Mouse (Mus musculus): ENCODE data around the gene Runx1. TPM values are rescaled to one million over a fixed set of nuclear protein-coding genes. Genes with fewer than 3 reads are reported as not detected.

Gene Runx1
- polyA plus RNA-seq, 1 experiment: 0.62 TPM

DNA sequence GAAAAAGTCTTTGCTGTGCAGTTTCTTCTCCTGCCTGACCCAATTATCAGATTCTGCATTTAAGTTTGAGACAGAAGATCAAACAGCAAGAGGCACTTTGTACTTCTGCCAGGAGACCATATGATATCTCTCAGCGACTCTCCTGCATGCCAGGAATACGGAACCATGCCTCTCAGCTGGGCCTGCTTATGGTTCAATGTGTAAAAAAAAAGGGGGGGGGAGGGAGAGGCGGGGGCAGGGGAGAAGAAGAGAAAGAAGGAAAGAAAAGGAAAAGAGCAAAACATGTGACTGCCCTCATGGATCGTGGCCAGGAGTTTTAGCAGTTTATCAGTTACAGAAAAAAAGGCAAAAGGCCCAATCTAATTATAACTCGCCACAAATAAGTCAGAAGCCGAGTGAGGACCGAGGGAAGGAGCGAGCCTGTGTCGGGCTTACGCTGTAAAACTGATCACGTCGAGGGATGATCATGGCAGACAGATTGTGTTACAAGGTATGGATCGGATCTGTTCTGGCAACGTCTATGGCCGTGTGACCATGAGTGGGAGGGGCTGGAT lies 63.9 kb downstream of the Runx1 start:
- H3K27me3 ChIP-seq (ENCODE audit: control insufficient read depth, insufficient read depth, low read length): no peaks in the 10 kb centered on the region
- TF ChIP-seq CTCF (IDR thresholded peaks at IDR 0.05; ENCODE audit: control insufficient read depth, insufficient read depth, insufficient replicate concordance, low read depth, low read length) (no peak), POLR2A (IDR thresholded peaks at IDR 0.05; ENCODE audit: control insufficient read depth, low read depth, low read length) (no peak)
- no peak overlapping the region for H3K4me3 ChIP-seq (ENCODE audit: control insufficient read depth, low read depth, low read length)
- no peak overlapping the region for H3K27ac ChIP-seq (ENCODE audit: control insufficient read depth, insufficient read depth, low read depth, low read length)
- H3K4me1 ChIP-seq (ENCODE audit: control insufficient read depth, insufficient read depth, low read length): no peaks in the 10 kb centered on the region
- no peaks in the 10 kb centered on the region for H3K36me3 ChIP-seq (ENCODE audit: control insufficient read depth, insufficient read depth, low read length)

DNA sequence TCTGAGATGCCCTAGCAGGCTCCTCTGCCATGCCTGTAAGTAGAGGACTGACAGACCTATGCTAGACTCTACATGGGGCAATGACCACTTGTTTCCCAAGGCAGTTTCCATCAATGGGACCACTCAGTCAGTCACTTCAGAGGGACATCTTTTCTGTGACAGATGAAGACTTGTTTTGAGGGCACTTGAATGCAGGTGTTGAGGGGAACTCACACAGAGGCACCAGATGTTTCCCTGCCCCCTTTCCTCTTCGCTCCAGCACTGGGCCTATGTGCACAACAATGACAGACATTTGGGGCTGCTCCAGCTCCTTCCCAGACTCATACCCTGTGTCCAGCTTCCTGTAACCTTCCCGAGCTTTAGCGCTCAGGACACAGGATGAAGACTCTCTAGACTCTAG lies 65.9 kb downstream of the Runx1 start:
- Histone ChIP-seq H3K36me3 (ENCODE audit: control insufficient read depth, insufficient read depth, low read length) (no peaks in the 10 kb centered on the region), H3K27ac (ENCODE audit: control insufficient read depth, insufficient read depth, low read depth, low read length) (no peak overlapping the region), H3K4me3 (ENCODE audit: control insufficient read depth, low read depth, low read length) (no peak overlapping the region), H3K4me1 (ENCODE audit: control insufficient read depth, insufficient read depth, low read length) (no peaks in the 10 kb centered on the region), H3K27me3 (ENCODE audit: control insufficient read depth, insufficient read depth, low read length) (no peaks in the 10 kb centered on the region)
- no peak for TF ChIP-seq CTCF (IDR thresholded peaks at IDR 0.05; ENCODE audit: control insufficient read depth, insufficient read depth, insufficient replicate concordance, low read depth, low read length)
- no peak for TF ChIP-seq POLR2A (IDR thresholded peaks at IDR 0.05; ENCODE audit: control insufficient read depth, low read depth, low read length)

- no peak overlapping the region for H3K27ac ChIP-seq (ENCODE audit: control insufficient read depth, insufficient read depth, low read depth, low read length)
- no peak for TF ChIP-seq CTCF (IDR thresholded peaks at IDR 0.05; ENCODE audit: control insufficient read depth, insufficient read depth, insufficient replicate concordance, low read depth, low read length)
- no peak for TF ChIP-seq POLR2A (IDR thresholded peaks at IDR 0.05; ENCODE audit: control insufficient read depth, low read depth, low read length)
Measured at GRCm38 (mm10) chr16:92757564-92757963, 68.4 kb downstream of the Runx1 start.

DNA sequence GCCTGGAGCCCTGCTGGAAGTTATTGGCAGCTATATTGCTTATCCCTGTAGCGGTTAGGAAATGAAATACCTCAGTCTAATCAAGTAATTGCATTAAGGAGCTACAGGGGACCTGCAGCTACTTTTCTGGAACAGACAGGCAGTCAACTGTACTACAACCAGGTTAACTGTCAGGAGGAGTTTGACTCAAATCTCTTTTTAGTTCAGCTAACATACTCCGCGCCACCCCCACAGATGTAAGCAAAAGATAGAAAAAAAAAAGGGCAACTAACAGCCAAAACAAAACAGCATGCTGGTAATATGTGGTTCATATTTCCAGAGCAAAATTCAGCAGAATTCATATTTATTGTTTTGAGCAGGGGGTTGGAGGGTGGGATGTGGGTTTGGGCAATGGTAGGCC lies 72.0 kb downstream of the Runx1 start:
- Histone ChIP-seq H3K4me3 (ENCODE audit: control insufficient read depth, low read depth, low read length) (no peak overlapping the region), H3K27ac (ENCODE audit: control insufficient read depth, insufficient read depth, low read depth, low read length) (no peak overlapping the region), H3K36me3 (ENCODE audit: control insufficient read depth, insufficient read depth, low read length) (no peaks in the 10 kb centered on the region), H3K27me3 (ENCODE audit: control insufficient read depth, insufficient read depth, low read length) (no peaks in the 10 kb centered on the region), H3K4me1 (ENCODE audit: control insufficient read depth, insufficient read depth, low read length) (no peaks in the 10 kb centered on the region)
- TF ChIP-seq POLR2A (IDR thresholded peaks at IDR 0.05; ENCODE audit: control insufficient read depth, low read depth, low read length) (no peak), CTCF (IDR thresholded peaks at IDR 0.05; ENCODE audit: control insufficient read depth, insufficient read depth, insufficient replicate concordance, low read depth, low read length) (no peak)

More at GRCm38 (mm10) chr16:92757564-92757963, 68.4 kb downstream of the Runx1 start:
- no peaks in the 10 kb centered on the region for H3K27me3 ChIP-seq (ENCODE audit: control insufficient read depth, insufficient read depth, low read length)
- no peaks in the 10 kb centered on the region for H3K36me3 ChIP-seq (ENCODE audit: control insufficient read depth, insufficient read depth, low read length)
- H3K4me1 ChIP-seq (ENCODE audit: control insufficient read depth, insufficient read depth, low read length): no peaks in the 10 kb centered on the region
- no peak overlapping the region for H3K4me3 ChIP-seq (ENCODE audit: control insufficient read depth, low read depth, low read length)

DNA sequence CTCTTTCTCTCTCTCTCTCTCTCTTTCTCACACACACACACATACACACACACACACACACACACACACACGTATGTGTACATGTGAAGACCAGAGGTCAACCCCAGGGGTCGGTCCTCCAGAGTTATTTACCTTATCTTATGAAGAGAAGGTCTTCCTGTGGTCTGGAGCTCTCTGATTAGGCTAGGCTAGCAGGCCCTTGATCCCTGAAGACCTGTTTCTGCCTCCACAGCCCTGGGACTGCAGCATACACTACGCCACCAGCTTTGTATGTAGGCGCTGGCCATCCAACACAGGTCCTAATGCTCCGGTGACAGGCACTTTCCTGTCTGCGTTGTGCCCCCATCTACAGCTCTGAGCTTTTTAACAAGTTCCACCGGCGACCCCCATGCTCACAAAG lies 72.8 kb downstream of the Runx1 start:
- no peaks in the 10 kb centered on the region for H3K4me1 ChIP-seq (ENCODE audit: control insufficient read depth, insufficient read depth, low read length)
- no peak overlapping the region for H3K27ac ChIP-seq (ENCODE audit: control insufficient read depth, insufficient read depth, low read depth, low read length)
- TF ChIP-seq CTCF (IDR thresholded peaks at IDR 0.05; ENCODE audit: control insufficient read depth, insufficient read depth, insufficient replicate concordance, low read depth, low read length): no peak
- no peak for TF ChIP-seq POLR2A (IDR thresholded peaks at IDR 0.05; ENCODE audit: control insufficient read depth, low read depth, low read length)
- H3K27me3 ChIP-seq (ENCODE audit: control insufficient read depth, insufficient read depth, low read length): no peaks in the 10 kb centered on the region
- no peak overlapping the region for H3K4me3 ChIP-seq (ENCODE audit: control insufficient read depth, low read depth, low read length)
- H3K36me3 ChIP-seq (ENCODE audit: control insufficient read depth, insufficient read depth, low read length): no peaks in the 10 kb centered on the region

- H3K4me1 ChIP-seq (ENCODE audit: control insufficient read depth, insufficient read depth, low read length): no peaks in the 10 kb centered on the region
- no peak for TF ChIP-seq POLR2A (IDR thresholded peaks at IDR 0.05; ENCODE audit: control insufficient read depth, low read depth, low read length)
- no peak for TF ChIP-seq CTCF (IDR thresholded peaks at IDR 0.05; ENCODE audit: control insufficient read depth, insufficient read depth, insufficient replicate concordance, low read depth, low read length)
- no peaks in the 10 kb centered on the region for H3K27me3 ChIP-seq (ENCODE audit: control insufficient read depth, insufficient read depth, low read length)
- no peak overlapping the region for H3K27ac ChIP-seq (ENCODE audit: control insufficient read depth, insufficient read depth, low read depth, low read length)
- H3K4me3 ChIP-seq (ENCODE audit: control insufficient read depth, low read depth, low read length): no peak overlapping the region
- no peaks in the 10 kb centered on the region for H3K36me3 ChIP-seq (ENCODE audit: control insufficient read depth, insufficient read depth, low read length)
Measured at GRCm38 (mm10) chr16:92748272-92748671, 77.7 kb downstream of the Runx1 start.

DNA sequence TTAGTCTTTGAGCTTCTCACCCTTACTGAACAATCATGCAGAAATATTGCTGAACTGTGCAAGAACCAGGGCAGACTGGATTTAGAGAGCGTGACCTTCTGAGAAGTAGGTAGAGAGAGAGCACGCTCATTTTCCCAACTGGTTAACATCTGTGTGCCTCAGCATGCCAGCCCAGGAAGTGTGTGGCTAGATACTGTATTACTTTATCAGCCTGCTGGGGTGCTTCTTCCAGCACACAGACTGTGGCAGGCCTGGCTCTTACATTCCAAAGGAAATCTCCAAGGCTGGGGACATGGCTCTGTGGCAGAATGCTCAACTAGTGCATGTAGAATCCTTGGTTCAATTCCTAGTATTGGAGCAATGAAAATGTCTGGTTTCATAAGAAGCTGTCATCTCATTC lies 78.9 kb downstream of the Runx1 start:
- H3K4me1 ChIP-seq (ENCODE audit: control insufficient read depth, insufficient read depth, low read length): no peaks in the 10 kb centered on the region
- H3K27me3 ChIP-seq (ENCODE audit: control insufficient read depth, insufficient read depth, low read length): no peaks in the 10 kb centered on the region
- no peak overlapping the region for H3K27ac ChIP-seq (ENCODE audit: control insufficient read depth, insufficient read depth, low read depth, low read length)
- TF ChIP-seq POLR2A (IDR thresholded peaks at IDR 0.05; ENCODE audit: control insufficient read depth, low read depth, low read length) (no peak), CTCF (IDR thresholded peaks at IDR 0.05; ENCODE audit: control insufficient read depth, insufficient read depth, insufficient replicate concordance, low read depth, low read length) (no peak)
- H3K36me3 ChIP-seq (ENCODE audit: control insufficient read depth, insufficient read depth, low read length): no peaks in the 10 kb centered on the region
- no peak overlapping the region for H3K4me3 ChIP-seq (ENCODE audit: control insufficient read depth, low read depth, low read length)

DNA sequence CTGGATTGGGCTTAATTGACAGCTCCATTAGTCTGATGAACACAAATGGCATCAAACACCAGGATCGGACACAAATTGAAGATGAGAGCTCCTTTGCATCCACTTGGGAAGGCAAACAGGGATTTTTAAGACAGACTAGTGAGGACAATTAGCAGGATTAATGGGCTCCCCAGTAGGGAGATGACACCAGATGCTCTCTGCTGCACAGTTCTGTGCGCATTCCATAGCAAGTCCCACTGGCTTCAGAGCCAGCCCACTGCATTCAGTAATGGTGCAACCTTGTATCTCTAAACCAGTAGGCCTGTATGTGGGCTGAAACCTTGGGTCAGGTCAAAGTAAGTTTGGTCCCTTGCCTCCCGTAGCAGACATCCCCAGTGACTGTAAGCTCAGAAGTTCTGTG lies 80.7 kb downstream of the Runx1 start:
- no peak overlapping the region for H3K27ac ChIP-seq (ENCODE audit: control insufficient read depth, insufficient read depth, low read depth, low read length)
- no peaks in the 10 kb centered on the region for H3K36me3 ChIP-seq (ENCODE audit: control insufficient read depth, insufficient read depth, low read length)
- TF ChIP-seq CTCF (IDR thresholded peaks at IDR 0.05; ENCODE audit: control insufficient read depth, insufficient read depth, insufficient replicate concordance, low read depth, low read length) (no peak), POLR2A (IDR thresholded peaks at IDR 0.05; ENCODE audit: control insufficient read depth, low read depth, low read length) (no peak)
- no peak overlapping the region for H3K4me3 ChIP-seq (ENCODE audit: control insufficient read depth, low read depth, low read length)
- no peaks in the 10 kb centered on the region for H3K27me3 ChIP-seq (ENCODE audit: control insufficient read depth, insufficient read depth, low read length)
- no peaks in the 10 kb centered on the region for H3K4me1 ChIP-seq (ENCODE audit: control insufficient read depth, insufficient read depth, low read length)
